Mouse (Mus musculus): ENCODE measurements around the gene Mapk7. TPM values are rescaled to one million over a fixed set of nuclear protein-coding genes. Genes with fewer than 3 reads are reported as not detected.

The Mapk7 gene
- polyA plus RNA-seq (2017; shearing (Covaris generic)): 30.8 TPM

GRCm38 (mm10) chr11:61494129-61494997 lies at the start of gene Mapk7:
Gene Mapk7, minus strand, starts transcription at chr11:61494406.

GRCm38 (mm10) chr11:61504713-61505257 lies 10.6 kb upstream of the Mapk7 start, which contains the start of gene B9d1:
Gene B9d1, plus strand, starts transcription at chr11:61505144.

GRCm38 (mm10) chr11:61484613-61485540 lies 9.3 kb downstream of the Mapk7 start, which contains the start of gene Mfap4:
Gene Mfap4, plus strand, starts transcription at chr11:61485431.

Other genes starting within 250 kb of the Mapk7 start
- 53.2 TPM for gene Aldh3a2, start 226.9 kb downstream of the Mapk7 start, polyA plus RNA-seq (2017; shearing (Covaris generic))
- gene Slc47a2, start 151.5 kb downstream of the Mapk7 start, polyA plus RNA-seq (2017; shearing (Covaris generic)): not detected
- not detected for gene Slc47a1, start 116.1 kb downstream of the Mapk7 start, polyA plus RNA-seq (2017; shearing (Covaris generic))
- not detected for gene Rnf112, start 40.3 kb downstream of the Mapk7 start, polyA plus RNA-seq (2017; shearing (Covaris generic))
- not detected for gene Mfap4, start 9.0 kb downstream of the Mapk7 start, polyA plus RNA-seq (2017; shearing (Covaris generic))
- gene B9d1, start 10.7 kb upstream of the Mapk7 start, polyA plus RNA-seq (2017; shearing (Covaris generic)): 3.4 TPM
- gene Epn2, start 85.3 kb upstream of the Mapk7 start, polyA plus RNA-seq (2017; shearing (Covaris generic)): 0.96 TPM
- 394 TPM for gene Grap, start 158.9 kb upstream of the Mapk7 start, polyA plus RNA-seq (2017; shearing (Covaris generic))
- gene Fam83g, start 189.7 kb upstream of the Mapk7 start, polyA plus RNA-seq (2017; shearing (Covaris generic)): 1.5 TPM
- 0.24 TPM for gene Slc5a10, start 226.4 kb upstream of the Mapk7 start, polyA plus RNA-seq (2017; shearing (Covaris generic))

Measured in CD4-positive, CD25-positive, alpha-beta regulatory T cell, adult 9 weeks (primary cell).